Mouse (Mus musculus) megakaryocyte, adult 5-6 weeks (primary cell): ENCODE results near the gene Cep290. TPM values are rescaled to one million over a fixed set of nuclear protein-coding genes. Genes with fewer than 3 reads are reported as not detected.

Source experiments
- ATAC-seq: 2 replicates; pipeline ENCODE4 v1.8.0; 2016; ENCODE audit warnings: mild to moderate bottlenecking, inconsistent platforms; ENCODE audit not compliant: poor library complexity, severe bottlenecking
- total RNA-seq, 2 experiments: library from RNA; stranded (forward) in 1 of 2; stranded (reverse) in 1 of 2; fragments of 153-499, 151-499 nt in 1 of 2; fragments of 221-1000, 200-1000 nt in 1 of 2; gene quantifications; 2 replicates each; pipeline versions ENCODE4 v1.2.3 to v1.2.4; 2015 to 2017

Cep290 gene
- total RNA-seq, 2 experiments from 2014 or later, result 6.6 to 7.3 TPM

- peak; percentile 98 for ATAC-seq
These were observed 101.6 kb downstream of the Cep290 start for GRCm38 (mm10) chr10:100588932-100589388.

GRCm38 (mm10) chr10:100590323-100590722, 103.0 kb downstream of the Cep290 start, which contains the start of the genes 4930430F08Rik and 1700017N19Rik:
Gene 4930430F08Rik (minus strand): TSS chr10:100590423.
Gene 1700017N19Rik (plus strand): TSS chr10:100590484.
- no peak for ATAC-seq

GRCm38 (mm10) chr10:100598339-100598738, 111.0 kb downstream of the Cep290 start:
- ATAC-seq, result no peak

GRCm38 (mm10) chr10:100603511-100603910, 116.2 kb downstream of the Cep290 start:
- no peak for ATAC-seq

- no peak for ATAC-seq
These were observed 116.9 kb downstream of the Cep290 start for GRCm38 (mm10) chr10:100604254-100604653.

GRCm38 (mm10) chr10:100617233-100617903, 130.0 kb downstream of the Cep290 start:
- no peak for ATAC-seq

- ATAC-seq, result no peak
These were observed 132.1 kb downstream of the Cep290 start for GRCm38 (mm10) chr10:100619474-100619873.

- no peak for ATAC-seq
These were observed 132.7 kb downstream of the Cep290 start for GRCm38 (mm10) chr10:100620040-100620439.

- no peak for ATAC-seq
These were observed 135.1 kb downstream of the Cep290 start for GRCm38 (mm10) chr10:100622494-100622893.

Other genes starting within 250 kb of the Cep290 start
- gene Gm4301, start 151.9 kb upstream of the Cep290 start, total RNA-seq (2015), result not detected in 2 replicates
- gene Gm4301, start 151.9 kb upstream of the Cep290 start, total RNA-seq (2017), result not detected in 2 replicates
- not detected in 2 replicates for gene Gm4302, start 146.7 kb upstream of the Cep290 start, total RNA-seq (2015)
- gene Gm4302, start 146.7 kb upstream of the Cep290 start, total RNA-seq (2017), result not detected in 2 replicates
- not detected in 2 replicates for gene Gm4303, start 141.6 kb upstream of the Cep290 start, total RNA-seq (2015)
- not detected in 2 replicates for gene Gm4303, start 141.6 kb upstream of the Cep290 start, total RNA-seq (2017)
- not detected in 2 replicates for gene Gm4305, start 136.5 kb upstream of the Cep290 start, total RNA-seq (2015)
- gene Gm4305, start 136.5 kb upstream of the Cep290 start, total RNA-seq (2017), result not detected in 2 replicates
- not detected in 2 replicates for gene Gm4307, start 126.2 kb upstream of the Cep290 start, total RNA-seq (2015)
- gene Gm4307, start 126.2 kb upstream of the Cep290 start, total RNA-seq (2017), result not detected in 2 replicates
- not detected in 2 replicates for gene Gm4312, start 105.0 kb upstream of the Cep290 start, total RNA-seq (2015)
- gene Gm4312, start 105.0 kb upstream of the Cep290 start, total RNA-seq (2017), result not detected in 2 replicates
- gene Tmtc3, start 208 bp upstream of the Cep290 start, total RNA-seq (2015), result 13.1 and 19.0 TPM in 2 replicates
- gene Tmtc3, start 208 bp upstream of the Cep290 start, total RNA-seq (2017), result 5.3 and 6.7 TPM in 2 replicates
- gene 4930430F08Rik, start 102.9 kb downstream of the Cep290 start, total RNA-seq (2015), result 5.8 and 6.0 TPM in 2 replicates
- gene 4930430F08Rik, start 102.9 kb downstream of the Cep290 start, total RNA-seq (2017), result 4.2 and 8.6 TPM in 2 replicates
- gene 1700017N19Rik, start 102.9 kb downstream of the Cep290 start, total RNA-seq (2015), result not detected in 2 replicates
- not detected in 2 replicates for gene 1700017N19Rik, start 102.9 kb downstream of the Cep290 start, total RNA-seq (2017)